Mouse (Mus musculus) midbrain, postnatal 0 days (tissue): ENCODE data around the gene Prr12. TPM values are rescaled to one million over a fixed set of nuclear protein-coding genes. Genes with fewer than 3 reads are reported as not detected.

ENCODE experiments used
- ATAC-seq: fragments of 200-750 bp; cut with Nextera tagmentation; 2 replicates; pipeline ENCODE4 v1.8.0; 2017; ENCODE audit warnings: moderate number of reproducible peaks, mild to moderate bottlenecking, moderate TSS enrichment, moderate library complexity; ENCODE audit not compliant: low FRiP score
- DNase-seq: peaks from one replicate; pipeline ENCODE4 v3.0.0-alpha.2; 2015; ENCODE audit warnings: low spot score
- H3K27ac ChIP-seq: fragments of 300-500 bp; sonication (generic); 2 replicates; pipeline ENCODE4 v1.5.1; 2014; ENCODE audit warnings: low read depth, mild to moderate bottlenecking, low read length, mixed read lengths
- H3K27me3 ChIP-seq: fragments of 300-500 bp; sonication (generic); 2 replicates; pipeline ENCODE4 v1.6.1; 2014; ENCODE audit warnings: low read length, control low read depth, mixed read lengths; ENCODE audit not compliant: insufficient read depth
- H3K36me3 ChIP-seq: fragments of 300-500 bp; sonication (generic); 2 replicates; pipeline ENCODE4 v1.6.1; 2014; ENCODE audit warnings: low read length, control low read depth, mixed read lengths; ENCODE audit not compliant: insufficient read depth
- H3K4me1 ChIP-seq: fragments of 300-500 bp; sonication (generic); 2 replicates; pipeline ENCODE4 v1.6.1; 2014; ENCODE audit warnings: mild to moderate bottlenecking, control low read depth, antibody characterized with exemption, low read length, mixed read lengths; ENCODE audit not compliant: insufficient read depth
- H3K4me2 ChIP-seq: fragments of 300-500 bp; sonication (generic); 2 replicates; pipeline ENCODE4 v1.6.1; 2014; ENCODE audit warnings: low read depth, mild to moderate bottlenecking, low read length, mixed read lengths; ENCODE audit not compliant: poor library complexity, severe bottlenecking
- H3K4me3 ChIP-seq: fragments of 300-500 bp; sonication (generic); 2 replicates; pipeline ENCODE4 v1.5.1; 2014; ENCODE audit warnings: low read depth, mild to moderate bottlenecking, low read length, moderate library complexity
- H3K9ac ChIP-seq: fragments of 300-500 bp; sonication (generic); replicated peaks from 2 replicates; pipeline ENCODE4 v1.6.1; 2014; ENCODE audit warnings: mild to moderate bottlenecking, low read length, moderate library complexity, mixed read lengths; ENCODE audit not compliant: poor library complexity, severe bottlenecking
- H3K9me3 ChIP-seq: fragments of 300-500 bp; sonication (generic); 2 replicates; pipeline ENCODE4 v1.6.1; 2016; ENCODE audit warnings: low read length, control low read depth
- CTCF ChIP-seq: IDR thresholded peaks from 2 replicates; pipeline ENCODE4 v1.5.1; 2016; ENCODE audit warnings: antibody characterized with exemption, mild to moderate bottlenecking
- WGBS: fragments of 180-500 bp; shearing (Covaris S2); extraction: QIAGEN DNeasy Blood & Tissue Kit; methylation state at CpG from one replicate; pipeline ENCODE4 v1.1.7; 2014; 5-methylcytosine and 5-hydroxymethylcytosine counted together
- polyA plus RNA-seq: library from polyadenylated mRNA; unstranded; fragments of >200 nt; fragmentation: Nextera tagmentation; extraction: Ambion mirVana; gene quantifications from 2 replicates; pipeline ENCODE4 v1.2.1, GENCODE M21; 2015
- total RNA-seq: library from RNA; depleted of rRNA; stranded (reverse); fragments of >200 nt; gene quantifications from 2 replicates; pipeline ENCODE4 v1.2.3, GENCODE M21; 2014

Prr12 gene
- total and polyA plus RNA-seq, 2 experiments from 2014 or later: 8.8 to 17.9 TPM

DNA sequence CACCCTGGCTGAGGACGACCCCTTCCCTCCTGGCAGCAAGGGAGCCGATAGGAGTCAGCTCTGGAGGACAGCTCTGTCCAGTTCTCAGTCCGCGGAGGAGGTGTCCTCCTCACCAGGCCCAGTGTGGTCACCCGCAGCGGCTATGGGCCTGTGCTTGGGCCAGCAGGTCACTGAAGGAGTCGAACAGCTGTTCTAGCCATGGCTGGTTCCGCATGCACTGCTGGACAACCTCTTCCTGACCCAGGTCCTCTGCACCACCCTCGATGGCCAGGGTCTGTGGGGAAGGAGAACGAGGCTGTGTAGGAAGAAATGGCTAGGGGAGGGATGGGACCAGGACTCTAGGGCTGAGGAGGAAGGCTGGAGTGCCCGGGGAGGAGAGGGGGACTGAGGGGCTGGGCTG lies 24.3 kb downstream of the Prr12 start:
- no peaks in the 10 kb centered on the region for H3K9me3 ChIP-seq
- ATAC-seq (no peak), DNase-seq (no peak)
- H3K9ac ChIP-seq: no peak overlapping the region
- H3K4me1 ChIP-seq: peaks cover 3% of the 10 kb centered on the region; the same call in 1 of the 2 replicates
- H3K27me3 ChIP-seq: no peaks in the 10 kb centered on the region
- peaks cover 57% of the 10 kb centered on the region for H3K36me3 ChIP-seq
- no peak overlapping the region for H3K27ac ChIP-seq
- H3K4me2 ChIP-seq: no peak overlapping the region
- TF ChIP-seq CTCF: no peak
- no peak overlapping the region for H3K4me3 ChIP-seq
- WGBS: 90% methylated on average over 11 of the region's 11 CpGs

DNA sequence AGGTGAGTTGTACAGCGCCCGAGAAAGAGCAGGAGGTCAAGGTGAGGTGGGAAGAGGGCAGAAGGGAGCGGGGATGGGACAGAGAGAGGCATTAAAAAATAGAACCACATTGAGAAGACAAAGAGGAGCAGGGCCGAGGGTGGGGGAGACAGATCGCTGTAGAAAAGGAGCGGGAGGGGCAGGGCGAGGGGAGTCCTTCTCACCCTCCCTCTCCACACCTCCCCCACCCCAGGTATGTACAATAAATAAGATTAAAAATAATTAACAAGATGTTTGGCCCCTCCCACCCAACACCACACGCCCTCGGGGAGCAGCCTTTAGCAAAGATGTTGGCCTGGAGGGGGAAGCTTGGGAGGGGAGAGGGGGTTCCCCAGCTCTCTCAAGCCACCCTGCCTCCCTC lies 24.9 kb downstream of the Prr12 start:
- ATAC-seq: no peak
- Histone ChIP-seq H3K4me2 (no peak overlapping the region), H3K27me3 (no peaks in the 10 kb centered on the region), H3K36me3 (peaks cover 52% of the 10 kb centered on the region), H3K4me1 (peaks cover 3% of the 10 kb centered on the region; the same call in 1 of the 2 replicates), H3K9me3 (no peaks in the 10 kb centered on the region), H3K4me3 (no peak overlapping the region), H3K9ac (no peak overlapping the region), H3K27ac (no peak overlapping the region)
- no peak for DNase-seq
- no peak for TF ChIP-seq CTCF
- 91% methylated on average over 9 of the region's 9 CpGs for WGBS

DNA sequence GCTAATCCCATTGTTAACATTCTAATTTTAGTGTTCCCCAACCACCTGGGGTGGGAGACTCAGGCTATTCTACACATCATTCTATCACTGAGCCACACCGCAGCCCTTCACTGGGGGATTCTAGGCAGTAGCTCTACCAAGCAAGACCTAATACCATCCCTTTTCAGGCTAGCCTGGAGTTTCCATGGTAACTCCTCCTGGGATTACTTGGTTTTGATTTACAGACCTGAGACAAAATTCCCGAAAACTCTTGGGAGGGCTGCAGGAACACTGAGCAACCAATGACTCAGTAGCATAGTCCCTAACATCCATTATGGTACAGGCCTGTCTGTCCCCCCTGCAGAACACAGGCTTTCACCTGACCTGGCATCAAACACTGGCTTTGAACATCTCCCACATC lies 26.4 kb downstream of the Prr12 start:
- ATAC-seq (0 out of 2 replicates have a peak, but pooled peaks have one; percentile 18), DNase-seq (peak; percentile 57)
- 18% methylated on average over 2 of the region's 2 CpGs for WGBS
- 0 out of 2 replicates have a peak overlapping the region, but pooled peaks have one; percentile 5 for H3K9ac ChIP-seq
- H3K4me2 ChIP-seq: no peak overlapping the region
- no peaks in the 10 kb centered on the region for H3K27me3 ChIP-seq
- peaks cover 3% of the 10 kb centered on the region; the same call in 1 of the 2 replicates for H3K4me1 ChIP-seq
- peak overlapping the region; percentile 55 for H3K27ac ChIP-seq
- H3K9me3 ChIP-seq: no peaks in the 10 kb centered on the region
- no peak for TF ChIP-seq CTCF
- peaks cover 42% of the 10 kb centered on the region for H3K36me3 ChIP-seq
- H3K4me3 ChIP-seq: no peak overlapping the region

DNA sequence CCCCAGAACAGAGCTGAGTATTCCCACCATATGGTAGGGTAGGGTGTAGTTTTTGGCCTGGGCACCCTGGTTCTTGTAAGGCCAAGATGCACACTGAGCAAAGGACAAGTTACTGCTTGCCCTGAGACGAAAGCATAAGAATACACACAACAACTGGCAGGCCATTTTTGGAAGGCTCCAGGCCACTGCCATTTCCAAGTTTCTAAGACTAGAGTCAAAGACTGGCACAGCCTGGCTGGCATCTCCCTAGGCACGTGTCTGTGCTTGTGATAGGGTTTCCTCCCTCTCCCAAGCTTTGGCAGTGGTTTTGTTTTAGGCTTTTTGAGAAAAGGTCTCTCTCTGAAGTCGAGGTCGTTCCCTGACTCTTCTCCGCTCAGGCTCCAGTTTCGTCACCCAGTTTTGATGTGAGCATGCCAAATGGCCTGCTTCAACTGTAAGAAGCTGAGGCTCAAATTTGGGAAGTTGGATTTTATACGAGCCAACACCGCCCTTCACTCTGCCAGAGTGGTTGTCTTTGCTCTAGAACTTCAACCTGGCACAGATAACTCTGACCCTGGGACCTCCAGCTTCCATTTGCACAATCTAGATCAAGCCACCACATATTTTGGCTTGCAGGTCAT lies 27.0 kb downstream of the Prr12 start:
- Histone ChIP-seq H3K4me3 (no peak overlapping the region), H3K27ac (peak overlapping the region; percentile 55; the same call in 1 of the 2 replicates), H3K9ac (no peak overlapping the region), H3K9me3 (no peaks in the 10 kb centered on the region), H3K4me2 (no peak overlapping the region), H3K36me3 (peaks cover 37% of the 10 kb centered on the region), H3K27me3 (no peaks in the 10 kb centered on the region), H3K4me1 (peaks cover 3% of the 10 kb centered on the region; the same call in 1 of the 2 replicates)
- WGBS: 73% methylated on average over 8 of the region's 8 CpGs
- DNase-seq (no peak), ATAC-seq (no peak)
- TF ChIP-seq CTCF: no peak

DNA sequence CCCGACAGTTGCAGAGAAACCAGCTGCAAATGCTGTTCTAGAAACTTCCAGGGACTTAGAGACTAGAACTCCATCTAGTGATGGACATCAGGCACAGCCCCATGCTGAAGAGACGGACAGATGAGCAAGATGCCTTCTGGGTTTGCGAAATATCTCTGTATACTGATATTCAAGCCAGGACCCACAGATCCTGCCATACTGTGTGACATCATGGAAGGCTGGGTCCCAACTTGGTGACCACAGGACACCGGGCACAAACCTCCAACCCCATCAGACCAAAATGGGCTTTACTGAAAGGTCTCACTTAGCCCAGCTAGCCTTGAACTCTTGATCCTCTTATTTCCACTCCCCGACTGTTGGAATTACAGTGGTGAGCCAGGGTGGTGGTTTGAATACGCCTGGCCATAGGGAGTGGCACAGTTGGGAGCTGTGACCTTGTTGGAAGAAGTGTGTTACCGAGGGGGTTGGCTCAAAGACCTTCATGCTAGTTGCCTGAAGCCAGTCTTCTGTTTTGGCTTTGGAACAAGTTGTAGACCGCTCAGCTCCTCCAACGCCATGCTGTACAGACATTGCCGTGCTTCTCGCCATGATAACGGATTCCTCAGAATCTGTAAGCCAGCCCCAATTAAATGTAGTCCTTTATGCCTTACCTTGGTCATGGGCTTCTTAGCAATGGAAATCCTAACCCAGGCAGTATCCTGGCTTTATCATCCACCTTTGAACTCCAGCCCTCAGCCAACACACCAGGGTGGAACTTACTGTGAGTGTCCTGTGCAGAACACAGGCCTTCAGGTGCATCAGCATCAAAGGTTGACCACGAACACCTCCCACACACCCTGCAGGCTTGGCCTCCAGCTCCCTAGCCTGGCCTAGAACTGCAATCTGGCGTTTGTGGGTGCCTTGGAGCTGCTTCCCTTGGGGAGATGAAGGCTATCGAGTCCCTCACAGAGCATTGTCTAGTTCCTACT lies 28.1 kb downstream of the Prr12 start:
- no peak overlapping the region for H3K9ac ChIP-seq
- WGBS: 87% methylated on average over 15 of the region's 15 CpGs
- no peaks in the 10 kb centered on the region for H3K9me3 ChIP-seq
- no peak; the same call in 1 of the 2 replicates for TF ChIP-seq CTCF
- H3K36me3 ChIP-seq: peaks cover 25% of the 10 kb centered on the region
- no peak overlapping the region for H3K4me3 ChIP-seq
- no peak overlapping the region; the same call in 1 of the 2 replicates for H3K27ac ChIP-seq
- peaks cover 3% of the 10 kb centered on the region; the same call in 1 of the 2 replicates for H3K4me1 ChIP-seq
- H3K4me2 ChIP-seq: no peak overlapping the region
- H3K27me3 ChIP-seq: no peaks in the 10 kb centered on the region
- no peak for DNase-seq
- no peak for ATAC-seq
